Mouse (Mus musculus) CH12.LX (cell line): Measurements from ENCODE around the gene Gm45717. TPM values are rescaled to one million over a fixed set of nuclear protein-coding genes. Genes with fewer than 3 reads are reported as not detected.
A peak's percentile ranks its signal among the peaks of the same experiment; 100 is the strongest.

ENCODE experiments used
- DNase-seq: peaks from one replicate; pipeline ENCODE4 v3.0.0-alpha.2; 2013; ENCODE audit errors: extremely low read depth
- H3K27ac ChIP-seq: 2 replicates; pipeline ENCODE4 v1.5.1; 2012; ENCODE audit warnings: low read depth, mild to moderate bottlenecking, control low read depth, moderate library complexity; ENCODE audit not compliant: insufficient read depth
- H3K27me3 ChIP-seq: replicated peaks from 2 replicates; pipeline ENCODE3; 2012; ENCODE audit warnings: inconsistent platforms
- H3K36me3 ChIP-seq, 2 experiments: replicated peaks in 1 of 2; 2 replicates each; pipeline versions ENCODE3 to v1.6.1; 2012; ENCODE audit warnings: inconsistent platforms in 1 of 2, low read length in 1 of 2, mild to moderate bottlenecking in 1 of 2, mixed read lengths in 1 of 2, moderate library complexity in 1 of 2; ENCODE audit not compliant: control insufficient read depth in 1 of 2, insufficient read depth in 1 of 2
- H3K4me1 ChIP-seq, 2 experiments: 2 replicates each; pipeline ENCODE4 v1.6.1; 2012; ENCODE audit warnings: inconsistent platforms in 1 of 2, moderate library complexity in 1 of 2; ENCODE audit not compliant: insufficient read depth in 2 of 2, control insufficient read depth in 1 of 2
- H3K4me2 ChIP-seq: 2 replicates; pipeline ENCODE4 v1.6.1; 2012; ENCODE audit warnings: low read depth, mild to moderate bottlenecking, control low read depth; ENCODE audit not compliant: poor library complexity, insufficient read depth, severe bottlenecking
- H3K4me3 ChIP-seq, 3 experiments: fragments of 150-350 bp in 1 of 3; sonication (generic) in 1 of 3; replicated peaks in 1 of 3; 2 replicates each; pipeline versions ENCODE3 to v1.5.1; 2011 to 2012; ENCODE audit warnings: low read depth in 2 of 3, low read length in 2 of 3, mild to moderate bottlenecking in 2 of 3, moderate library complexity in 2 of 3, control low read depth in 1 of 3, improper control_type of control experiment in 1 of 3, inconsistent platforms in 1 of 3, mixed read lengths in 1 of 3; ENCODE audit not compliant: poor library complexity in 1 of 3
- H3K79me2 ChIP-seq: replicated peaks from 2 replicates; pipeline ENCODE4 v1.6.1; 2012; ENCODE audit warnings: mild to moderate bottlenecking, moderate library complexity; ENCODE audit not compliant: control insufficient read depth, poor library complexity, insufficient read depth, severe bottlenecking; ENCODE audit errors: extremely low read depth
- H3K9ac ChIP-seq: 2 replicates; pipeline ENCODE4 v1.6.1; 2012; ENCODE audit warnings: low read depth, mild to moderate bottlenecking, control low read depth, moderate library complexity; ENCODE audit not compliant: insufficient read depth
- H3K9me3 ChIP-seq: replicated peaks from 2 replicates; pipeline ENCODE3; 2012; ENCODE audit warnings: low read length, inconsistent platforms, mixed read lengths
- BHLHE40 ChIP-seq: IDR thresholded peaks from 2 replicates; pipeline ENCODE4 v1.6.1; 2011; ENCODE audit warnings: mild to moderate bottlenecking, low read depth, low read length, improper control_type of control experiment
- CHD1 ChIP-seq: IDR thresholded peaks from 2 replicates; pipeline ENCODE4 v1.6.1; 2012; ENCODE audit warnings: low read depth, low read length, improper control_type of control experiment, inconsistent platforms
- CHD2 ChIP-seq: IDR thresholded peaks from 2 replicates; pipeline ENCODE4 v1.6.1; 2011; ENCODE audit warnings: low read length, improper control_type of control experiment
- CTCF ChIP-seq, 2 experiments: IDR thresholded peaks in 1 of 2; conservative IDR thresholded peaks in 1 of 2; 2 replicates each; pipeline ENCODE4 v1.5.1; 2011 to 2012; ENCODE audit warnings: low read depth in 2 of 2, low read length in 2 of 2, improper control_type of control experiment in 1 of 2, inconsistent platforms in 1 of 2, mild to moderate bottlenecking in 1 of 2, moderate library complexity in 1 of 2
- E2F4 ChIP-seq: IDR thresholded peaks from 2 replicates; pipeline ENCODE4 v1.6.1; 2011; ENCODE audit warnings: low read depth, low read length, improper control_type of control experiment; ENCODE audit not compliant: insufficient replicate concordance
- ELF1 ChIP-seq: IDR thresholded peaks from 2 replicates; pipeline ENCODE4 v1.6.1; 2014; ENCODE audit warnings: low read depth, mild to moderate bottlenecking, inconsistent platforms, low read length, improper control_type of control experiment
- EP300 ChIP-seq: IDR thresholded peaks from 2 replicates; pipeline ENCODE4 v1.6.1; 2011; ENCODE audit warnings: low read length, improper control_type of control experiment
- ETS1 ChIP-seq: conservative IDR thresholded peaks from 2 replicates; pipeline ENCODE4 v1.6.1; 2012; ENCODE audit warnings: low read depth, mild to moderate bottlenecking, inconsistent platforms, low read length, improper control_type of control experiment, moderate library complexity
- GABPA ChIP-seq: IDR thresholded peaks from 2 replicates; pipeline ENCODE4 v1.6.1; 2012; ENCODE audit warnings: low read depth, low read length, improper control_type of control experiment, inconsistent platforms; ENCODE audit not compliant: insufficient replicate concordance
- HCFC1 ChIP-seq: IDR thresholded peaks from 2 replicates; pipeline ENCODE4 v1.6.1; 2012; ENCODE audit warnings: low read depth, mild to moderate bottlenecking, inconsistent platforms, low read length, improper control_type of control experiment
- IRF4 ChIP-seq: IDR thresholded peaks from 2 replicates; pipeline ENCODE4 v1.6.1; 2014; ENCODE audit warnings: low read depth, mild to moderate bottlenecking, inconsistent platforms, low read length, improper control_type of control experiment
- JUND ChIP-seq: conservative IDR thresholded peaks from 2 replicates; pipeline ENCODE4 v1.6.1; 2011; ENCODE audit warnings: low read depth, low read length, improper control_type of control experiment
- KAT2A ChIP-seq: IDR thresholded peaks from 2 replicates; pipeline ENCODE4 v1.6.1; 2012; ENCODE audit warnings: low read length, improper control_type of control experiment, inconsistent platforms; ENCODE audit not compliant: insufficient replicate concordance
- MAFK ChIP-seq: IDR thresholded peaks from 2 replicates; pipeline ENCODE4 v1.6.1; 2011; ENCODE audit warnings: low read length, improper control_type of control experiment; ENCODE audit not compliant: insufficient replicate concordance
- MAX ChIP-seq: IDR thresholded peaks from 2 replicates; pipeline ENCODE4 v1.6.1; 2011; ENCODE audit warnings: low read length, improper control_type of control experiment
- MAZ ChIP-seq: IDR thresholded peaks from 2 replicates; pipeline ENCODE4 v1.6.1; 2012; ENCODE audit warnings: low read depth, mild to moderate bottlenecking, inconsistent platforms, low read length, improper control_type of control experiment, moderate library complexity
- MEF2A ChIP-seq: IDR thresholded peaks from 2 replicates; pipeline ENCODE4 v1.6.1; 2014; ENCODE audit warnings: low read depth, mild to moderate bottlenecking, inconsistent platforms, low read length, improper control_type of control experiment, borderline replicate concordance
- MXI1 ChIP-seq: IDR thresholded peaks from 2 replicates; pipeline ENCODE4 v1.6.1; 2011; ENCODE audit warnings: mild to moderate bottlenecking, low read depth, low read length, improper control_type of control experiment
- NELFE ChIP-seq: IDR thresholded peaks from 2 replicates; pipeline ENCODE4 v1.6.1; 2011; ENCODE audit warnings: low read depth, low read length, improper control_type of control experiment
- NRF1 ChIP-seq: IDR thresholded peaks from 2 replicates; pipeline ENCODE4 v1.6.1; 2014; ENCODE audit warnings: low read depth, mild to moderate bottlenecking, inconsistent platforms, low read length, improper control_type of control experiment, moderate library complexity
- PAX5 ChIP-seq: IDR thresholded peaks from 2 replicates; pipeline ENCODE4 v1.6.1; 2012; ENCODE audit warnings: low read length, inconsistent platforms, mixed read lengths
- RAD21 ChIP-seq: IDR thresholded peaks from 2 replicates; pipeline ENCODE4 v1.6.1; 2011; ENCODE audit warnings: low read depth, mild to moderate bottlenecking, low read length, improper control_type of control experiment, moderate library complexity
- SMC3 ChIP-seq: IDR thresholded peaks from 2 replicates; pipeline ENCODE4 v1.6.1; 2011; ENCODE audit warnings: low read depth, low read length, improper control_type of control experiment
- TBP ChIP-seq: conservative IDR thresholded peaks from 2 replicates; pipeline ENCODE4 v1.6.1; 2011; ENCODE audit warnings: low read depth, low read length, improper control_type of control experiment
- UBTF ChIP-seq: IDR thresholded peaks from 2 replicates; pipeline ENCODE4 v1.6.1; 2012; ENCODE audit warnings: low read depth, mild to moderate bottlenecking, inconsistent platforms, low read length, improper control_type of control experiment, moderate library complexity
- USF1 ChIP-seq: IDR thresholded peaks from 2 replicates; pipeline ENCODE4 v1.6.1; 2014; ENCODE audit warnings: low read depth, mild to moderate bottlenecking, inconsistent platforms, low read length, improper control_type of control experiment
- USF2 ChIP-seq: conservative IDR thresholded peaks from 2 replicates; pipeline ENCODE4 v1.6.1; 2011; ENCODE audit warnings: low read depth, low read length, improper control_type of control experiment
- ZC3H11A ChIP-seq: IDR thresholded peaks from 2 replicates; pipeline ENCODE4 v1.6.1; 2012; ENCODE audit warnings: low read depth, mild to moderate bottlenecking, inconsistent platforms, low read length, improper control_type of control experiment
- ZKSCAN1 ChIP-seq: IDR thresholded peaks from 2 replicates; pipeline ENCODE4 v1.6.1; 2012; ENCODE audit warnings: low read depth, inconsistent platforms, low read length, improper control_type of control experiment, borderline replicate concordance
- ZMIZ1 ChIP-seq: IDR thresholded peaks from 2 replicates; pipeline ENCODE4 v1.6.1; 2012; ENCODE audit warnings: low read depth, mild to moderate bottlenecking, inconsistent platforms, low read length, improper control_type of control experiment
- ZNF384 ChIP-seq: IDR thresholded peaks from 2 replicates; pipeline ENCODE4 v1.6.1; 2012; ENCODE audit warnings: low read depth, low read length, improper control_type of control experiment, inconsistent platforms
- dilution Hi-C: fragments of 300-500 bp; cut with MboI; formaldehyde crosslinking; loops from 2 replicates; pipeline ENCODE4 v1.14.3; 2020; ENCODE audit warnings: low sequenced_read_pairs; ENCODE audit not compliant: extremely low pct_unique_long_range_greater_than_20kb, extremely low pct_ligation_motif_present
- in situ Hi-C: fragments of 300-500 bp; cut with MboI; formaldehyde crosslinking; loops from 3 replicates; pipeline ENCODE4 v1.14.3; 2019; ENCODE audit warnings: low sequenced_read_pairs, low pct_ligation_motif_present, low pct_unique_long_range_greater_than_20kb, mixed read lengths
- polyA plus RNA-seq: library from polyadenylated mRNA; unstranded; fragments of >175 nt; gene quantifications from 2 replicates; pipeline ENCODE4 v1.2.1, GENCODE M21; 2012; ENCODE audit warnings: low read depth; ENCODE audit not compliant: insufficient read length
- total RNA-seq, 2 experiments: library from RNA; depleted of rRNA; stranded (reverse); fragments of 300-350 nt in 1 of 2; fragments of >200 nt in 1 of 2; gene quantifications; 2 replicates each; pipeline ENCODE4 v1.2.3; 2012 to 2014

Gene Gm45717
- total and polyA plus RNA-seq, 3 experiments, result not detected

DNA sequence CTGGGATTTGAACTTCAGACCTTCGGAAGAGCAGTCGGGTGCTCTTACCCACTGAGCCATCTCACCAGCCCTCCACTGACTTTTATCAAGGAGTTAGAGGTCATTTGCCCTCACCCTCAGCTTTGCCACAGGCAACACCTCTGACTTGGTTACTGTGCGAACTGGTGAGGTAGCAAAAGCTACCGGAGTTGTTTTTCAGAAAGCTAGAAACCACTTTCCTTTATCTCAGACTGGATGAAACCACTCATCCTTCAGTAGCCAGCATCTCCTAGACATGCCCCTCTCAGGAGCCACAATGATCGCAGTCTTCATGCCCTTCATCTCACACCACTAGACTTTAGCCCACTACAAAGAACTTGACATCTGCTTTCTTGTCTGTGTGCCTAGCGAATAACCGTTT is 27.2 kb upstream of the Gm45717 start:
- peaks cover 7% of the 10 kb centered on the region for H3K9me3 ChIP-seq
- H3K79me2 ChIP-seq, result no peaks in the 10 kb centered on the region
- no peak overlapping the region for H3K9ac ChIP-seq
- in situ Hi-C loops (loop anchor here (25.0 kb wide), 1 partner anchor 379 kb away; no protein-coding TSS in a partner anchor), dilution Hi-C loops (no loop called here)
- TF ChIP-seq ZC3H11A (no peak), CTCF (conservative IDR thresholded peaks at IDR 0.05 in 1 of 2, IDR thresholded peaks at IDR 0.05 in 1 of 2; ENCODE audit: low read depth in 2 of 2, low read length in 2 of 2) (no peak), USF1 (no peak), ELF1 (no peak), MAZ (no peak), MAX (no peak), EP300 (no peak), MXI1 (no peak), TBP (no peak), CHD1 (no peak), ZKSCAN1 (no peak), JUND (no peak), IRF4 (no peak), NELFE (no peak), MAFK (no peak), KAT2A (no peak), GABPA (no peak), UBTF (no peak), USF2 (no peak)
- no peak overlapping the region for H3K4me2 ChIP-seq
- H3K4me3 ChIP-seq, result no peak overlapping the region
- DNase-seq, result no peak
- no peak overlapping the region for H3K27ac ChIP-seq
- peaks cover 2 to 18% of the 10 kb centered on the region in 2 experiments; a peak in 2 of 4 replicates for H3K4me1 ChIP-seq
- H3K36me3 ChIP-seq, result no peaks in the 10 kb centered on the region
- H3K27me3 ChIP-seq, result no peaks in the 10 kb centered on the region

- dilution Hi-C loops, result no loop called here
- no peak overlapping the region for H3K4me3 ChIP-seq
- no peak for DNase-seq
- TF ChIP-seq ELF1 (no peak), E2F4 (no peak), ZNF384 (peak; percentile 76), USF2 (no peak), MAX (no peak), UBTF (0 out of 2 replicates have a peak, but pooled peaks have one; percentile 76), MAZ (no peak), CTCF (conservative IDR thresholded peaks at IDR 0.05 in 1 of 2, IDR thresholded peaks at IDR 0.05 in 1 of 2; ENCODE audit: low read depth in 2 of 2, low read length in 2 of 2) (no peak), CHD2 (no peak), MAFK (no peak), USF1 (no peak), ZMIZ1 (no peak), MEF2A (no peak), ZC3H11A (no peak), HCFC1 (no peak), JUND (no peak), BHLHE40 (no peak), TBP (peak; percentile 95), SMC3 (no peak), RAD21 (no peak), NELFE (no peak), ZKSCAN1 (no peak), KAT2A (no peak), PAX5 (no peak), NRF1 (no peak), ETS1 (peak; percentile 10; the same call in 1 of the 2 replicates)
These were observed 26.0 kb upstream of the Gm45717 start for GRCm38 (mm10) chr7:140981704-140982103.

More at GRCm38 (mm10) chr7:140981704-140982103, 26.0 kb upstream of the Gm45717 start:
- Histone ChIP-seq H3K9ac (no peak overlapping the region), H3K4me1 (peaks cover 2 to 19% of the 10 kb centered on the region in 2 experiments; a peak in 3 of 4 replicates), H3K27me3 (no peaks in the 10 kb centered on the region), H3K27ac (no peak overlapping the region), H3K36me3 (no peaks in the 10 kb centered on the region), H3K9me3 (peaks cover 7% of the 10 kb centered on the region), H3K79me2 (no peaks in the 10 kb centered on the region), H3K4me2 (no peak overlapping the region; the same call in 1 of the 2 replicates)
- in situ Hi-C loops, result loop anchor here (25.0 kb wide), 1 partner anchor 381 kb away; no protein-coding TSS in a partner anchor
